8 mouse cellular contexts compared by ENCODE assay signal in genomic region chr10:94991564-94992097, GRCm38 (mm10). TPM values are rescaled to one million over a fixed set of nuclear protein-coding genes. Genes with fewer than 3 reads are reported as not detected.
DNase-seq lines count a peak whose midpoint lies in the region; ATAC-seq and TF ChIP-seq lines count a peak whose summit lies in the region.

No protein-coding gene starts in this region.

- TF ChIP-seq EP300 in CH12.LX (IDR thresholded peaks at IDR 0.05; ENCODE audit: low read length) = no peak

- TF ChIP-seq CTCF in CH12.LX (conservative IDR thresholded peaks at IDR 0.05 in 1 of 2, IDR thresholded peaks at IDR 0.05 in 1 of 2; ENCODE audit: low read depth in 2 of 2, low read length in 2 of 2) = peak; percentile 43 to 90
- TF ChIP-seq CTCF in layer of hippocampus, adult 2 months (conservative IDR thresholded peaks at IDR 0.05) = peak; percentile 87
- TF ChIP-seq CTCF in lung, adult 2 months (IDR thresholded peaks at IDR 0.05; ENCODE audit: insufficient read depth, low read length) = peak; percentile 73
- no peak for TF ChIP-seq CTCF in thymus, adult 2 months (IDR thresholded peaks at IDR 0.05; ENCODE audit: borderline replicate concordance, control insufficient read depth, extremely low read depth, insufficient read depth, low read length, poor library complexity)

- peak; percentile 81 for DNase-seq in CH12.LX (ENCODE audit: extremely low read depth)
- peak; percentile 71 to 83 for DNase-seq in heart, postnatal 36 days
- peak; percentile 60 to 69 for DNase-seq in layer of hippocampus, adult 2 months (ENCODE audit: low spot score in 2 of 2)
- peak; percentile 74 for DNase-seq in lung, adult 2 months
- DNase-seq in ovary, adult 18-20 months (ENCODE audit: low spot score) = peak; percentile 47
- DNase-seq in thymus, adult 2 months = peak; percentile 73

- peak; percentile 91 for TF ChIP-seq RAD21 in CH12.LX (IDR thresholded peaks at IDR 0.05; ENCODE audit: low read depth, low read length)

- dilution Hi-C loops in CH12.LX (cut with MboI; ENCODE audit: extremely low pct_ligation_motif_present, extremely low pct_unique_long_range_greater_than_20kb, low sequenced_read_pairs) = no loop called here

- peak overlapping the region; percentile 53 for H3K9ac ChIP-seq in CH12.LX (ENCODE audit: insufficient read depth, low read depth)
- H3K9ac ChIP-seq in forebrain, embryonic 16.5 days (replicated peaks; ENCODE audit: low read depth, low read length) = peak overlapping the region; percentile 30; the same call in 1 of the 2 replicates

- H3K27ac ChIP-seq in CH12.LX (ENCODE audit: insufficient read depth, low read depth) = no peak overlapping the region
- peak overlapping the region; percentile 71 for H3K27ac ChIP-seq in forebrain, embryonic 16.5 days (ENCODE audit: low read length)
- peak overlapping the region; percentile 75; the same call in 1 of the 2 replicates for H3K27ac ChIP-seq in layer of hippocampus, adult 2 months
- no peak overlapping the region for H3K27ac ChIP-seq in thymus, adult 2 months (ENCODE audit: control insufficient read depth, insufficient read depth, low read length)

- 9% methylated on average over 17 of the region's 17 CpGs for WGBS in forebrain, embryonic 16.5 days
- 6% methylated on average over 17 of the region's 17 CpGs for WGBS in lung, adult 2 months
- 9% methylated on average over 17 of the region's 17 CpGs for WGBS in thymus, adult 2 months

- H3K4me1 ChIP-seq in CH12.LX (ENCODE audit: control insufficient read depth in 1 of 2, insufficient read depth in 2 of 2) = peaks cover 4 to 10% of the 10 kb centered on the region in 2 experiments
- H3K4me1 ChIP-seq in forebrain, embryonic 16.5 days (replicated peaks; ENCODE audit: control insufficient read depth, insufficient read depth, low read length) = peaks cover 18% of the 10 kb centered on the region
- peaks cover 11% of the 10 kb centered on the region for H3K4me1 ChIP-seq in lung, adult 2 months (ENCODE audit: control insufficient read depth, insufficient read depth, low read length)
- H3K4me1 ChIP-seq in thymus, adult 2 months (replicated peaks; ENCODE audit: control insufficient read depth, insufficient read depth, low read length) = 0 out of 2 replicates have a peak, but pooled peaks cover 2% of the 10 kb centered on the region

- ATAC-seq in cerebellum, adult (ENCODE audit: insufficient number of reproducible peaks, low FRiP score, low TSS enrichment) = peak; percentile 37; the same call in 1 of the 2 replicates
- peak; percentile 63 for ATAC-seq in forebrain, embryonic 16.5 days

- H3K27me3 ChIP-seq in CH12.LX (replicated peaks) = no peaks in the 10 kb centered on the region
- no peaks in the 10 kb centered on the region for H3K27me3 ChIP-seq in forebrain, embryonic 16.5 days (replicated peaks; ENCODE audit: control insufficient read depth, insufficient read depth, low read length)
- H3K27me3 ChIP-seq in thymus, adult 2 months (ENCODE audit: control insufficient read depth, insufficient read depth, low read length) = no peaks in the 10 kb centered on the region

- no peaks in the 10 kb centered on the region for H3K79me2 ChIP-seq in CH12.LX (replicated peaks; ENCODE audit: control insufficient read depth, extremely low read depth, insufficient read depth, poor library complexity, severe bottlenecking)

- peak overlapping the region; percentile 79 for H3K4me2 ChIP-seq in CH12.LX (ENCODE audit: insufficient read depth, low read depth, poor library complexity, severe bottlenecking)
- peak overlapping the region; percentile 49 for H3K4me2 ChIP-seq in forebrain, embryonic 16.5 days (ENCODE audit: low read length)

- no peaks in the 10 kb centered on the region for H3K36me3 ChIP-seq in CH12.LX (replicated peaks in 1 of 2; ENCODE audit: control insufficient read depth in 1 of 2, insufficient read depth in 1 of 2, low read length in 1 of 2)
- H3K36me3 ChIP-seq in forebrain, embryonic 16.5 days (ENCODE audit: control insufficient read depth, insufficient read depth) = no peaks in the 10 kb centered on the region
- no peaks in the 10 kb centered on the region for H3K36me3 ChIP-seq in thymus, adult 2 months (ENCODE audit: control insufficient read depth, insufficient read depth, low read length)

- TF ChIP-seq POLR2A in CH12.LX (IDR thresholded peaks at IDR 0.05; ENCODE audit: low read depth, low read length) = no peak
- no peak for TF ChIP-seq POLR2A in lung, adult 2 months (IDR thresholded peaks at IDR 0.05; ENCODE audit: borderline replicate concordance, extremely low read depth, low read depth, low read length)
- no peak for TF ChIP-seq POLR2A in thymus, adult 2 months (IDR thresholded peaks at IDR 0.05; ENCODE audit: control insufficient read depth, extremely low read depth, insufficient read depth, low read length, poor library complexity)

- intact Hi-C loops in heart, postnatal 36 days (cut with DNase I) = loop anchor here (1.0 to 10.0 kb wide), 7 partner anchors 97 to 903 kb away; no protein-coding TSS in a partner anchor

- H3K4me3 ChIP-seq in CH12.LX (replicated peaks in 1 of 3; ENCODE audit: low read depth in 2 of 3, low read length in 2 of 3, poor library complexity in 1 of 3) = peak overlapping the region; percentile 32 to 38 (median 36)
- peak overlapping the region; percentile 30 for H3K4me3 ChIP-seq in forebrain, embryonic 16.5 days (replicated peaks; ENCODE audit: low read length)
- H3K4me3 ChIP-seq in layer of hippocampus, adult 2 months = peak overlapping the region; percentile 43
- peak overlapping the region; percentile 42 for H3K4me3 ChIP-seq in lung, adult 2 months (replicated peaks; ENCODE audit: extremely low read depth, low read depth, low read length)
- peak overlapping the region; percentile 13 for H3K4me3 ChIP-seq in thymus, adult 2 months (ENCODE audit: control insufficient read depth, insufficient read depth, low read length)

- H3K9me3 ChIP-seq in CH12.LX (replicated peaks; ENCODE audit: low read length) = no peaks in the 10 kb centered on the region
- H3K9me3 ChIP-seq in forebrain, embryonic 16.5 days (ENCODE audit: control insufficient read depth, low read length) = no peaks in the 10 kb centered on the region

- in situ Hi-C loops in CH12.LX (cut with MboI; ENCODE audit: low pct_ligation_motif_present, low pct_unique_long_range_greater_than_20kb, low sequenced_read_pairs) = loop anchor here (5.0 to 25.0 kb wide), 4 partner anchors 101 to 896 kb away; partner anchors contain the start of gene Socs2

TF ChIP-seq in CH12.LX, 34 proteins besides CTCF, POLR2A, EP300 and RAD21:
- no peak for TF ChIP-seq ZKSCAN1 (IDR thresholded peaks at IDR 0.05; ENCODE audit: borderline replicate concordance, low read depth, low read length)
- TF ChIP-seq SMC3 (IDR thresholded peaks at IDR 0.05; ENCODE audit: low read depth, low read length) = peak; percentile 76
- peak; percentile 51; the same call in 1 of the 2 replicates for TF ChIP-seq IRF4 (IDR thresholded peaks at IDR 0.05; ENCODE audit: low read depth, low read length)
- TF ChIP-seq SIN3A (IDR thresholded peaks at IDR 0.05; ENCODE audit: low read length) = peak; percentile 36; the same call in 1 of the 2 replicates
- 0 out of 2 replicates have a peak, but pooled peaks have one; percentile 50 for TF ChIP-seq NELFE (IDR thresholded peaks at IDR 0.05; ENCODE audit: low read depth, low read length)
- peak; percentile 60; the same call in 1 of the 2 replicates for TF ChIP-seq MXI1 (IDR thresholded peaks at IDR 0.05; ENCODE audit: low read depth, low read length)
- TF ChIP-seq TCF12 (IDR thresholded peaks at IDR 0.05; ENCODE audit: low read depth, low read length) = peak; percentile 28; the same call in 1 of the 2 replicates
- TF ChIP-seq ZC3H11A (IDR thresholded peaks at IDR 0.05; ENCODE audit: low read depth, low read length) = peak; percentile 51
- no peak for TF ChIP-seq ELF1 (IDR thresholded peaks at IDR 0.05; ENCODE audit: low read depth, low read length)
TF ChIP-seq in CH12.LX: peak in this region for 7.

RNA-seq across cellular contexts. Expression of gene Plxnc1, which starts 47.0 kb away (rescaled TPM):
- total RNA-seq in CH12.LX (2012; rRNA removed) (33.0 and 38.4 TPM in 2 replicates), CH12.LX (2014; rRNA removed) (31.2 and 34.4 TPM in 2 replicates)
- polyA plus RNA-seq in CH12.LX (2012; ENCODE audit: insufficient read length, low read depth) = 26.6 and 27.6 TPM in 2 replicates
- 9.5 and 11.1 TPM in 2 replicates for polyA plus RNA-seq in forebrain, embryonic 16.5 days (2015; fragmentation: Nextera tagmentation; extraction: Ambion mirVana)
- 1 to 10 TPM; 2.0 to 3.0 TPM for total RNA-seq in heart, postnatal 36 days (2021)
- total RNA-seq in layer of hippocampus, adult 2 months (2021) = 10 to 100 TPM; 32.5 to 33.9 TPM
- 4.6 and 5.4 TPM in 2 replicates for polyA plus RNA-seq in lung, adult 2 months (2012; rRNA removed)
- 8.7 and 9.2 TPM in 2 replicates for polyA plus RNA-seq in thymus, adult 2 months (2012; rRNA removed)

Comparison
In these comparisons a context has a peak if more than half of its experiments do, and no peak if none do; other contexts are left out.
1. H3K27ac ChIP-seq: peak in forebrain, embryonic 16.5 days (single experiment) and layer of hippocampus, adult 2 months (single experiment); none in CH12.LX (single experiment) and thymus, adult 2 months (single experiment).
2. Peak in every context shown above with its lines, with median percentiles within 50 percentile points of each other: DNase-seq and H3K4me3 ChIP-seq.